Mouse (Mus musculus) intestine, postnatal 0 days (tissue): ENCODE measurements around the gene Srsf4. TPM values are rescaled to one million over a fixed set of nuclear protein-coding genes. Genes with fewer than 3 reads are reported as not detected.

Experiments used
- ATAC-seq: fragments of 200-750 bp; cut with Nextera tagmentation; 2 replicates; pipeline ENCODE4 v1.8.0; 2017; ENCODE audit warnings: mild to moderate bottlenecking, moderate TSS enrichment, moderate library complexity
- H3K27ac ChIP-seq: fragments of 300-500 bp; sonication (generic); 2 replicates; pipeline ENCODE4 v1.5.1; 2014; ENCODE audit warnings: mild to moderate bottlenecking, low read depth, low read length, moderate library complexity
- H3K27me3 ChIP-seq: fragments of 300-500 bp; sonication (generic); replicated peaks from 2 replicates; pipeline ENCODE4 v1.6.1; 2014; ENCODE audit warnings: low read length, mixed read lengths; ENCODE audit not compliant: control insufficient read depth, insufficient read depth
- H3K36me3 ChIP-seq: fragments of 300-500 bp; sonication (generic); 2 replicates; pipeline ENCODE4 v1.6.1; 2014; ENCODE audit warnings: mild to moderate bottlenecking, moderate library complexity; ENCODE audit not compliant: control insufficient read depth, insufficient read depth
- H3K4me1 ChIP-seq: fragments of 300-500 bp; sonication (generic); replicated peaks from 2 replicates; pipeline ENCODE4 v1.6.1; 2014; ENCODE audit warnings: antibody characterized with exemption, low read length, mixed read lengths; ENCODE audit not compliant: control insufficient read depth, insufficient read depth
- H3K4me2 ChIP-seq: fragments of 300-500 bp; sonication (generic); replicated peaks from 2 replicates; pipeline ENCODE4 v1.6.1; 2014; ENCODE audit warnings: low read depth, mild to moderate bottlenecking, moderate library complexity
- H3K4me3 ChIP-seq: fragments of 300-500 bp; sonication (generic); 2 replicates; pipeline ENCODE4 v1.5.1; 2014; ENCODE audit warnings: low read depth, low read length
- H3K9ac ChIP-seq: fragments of 300-500 bp; sonication (generic); 2 replicates; pipeline ENCODE4 v1.6.1; 2014; ENCODE audit warnings: mild to moderate bottlenecking, low read depth, low read length
- H3K9me3 ChIP-seq: fragments of 300-500 bp; sonication (generic); 2 replicates; pipeline ENCODE4 v1.6.1; 2016; ENCODE audit warnings: mixed run types; ENCODE audit not compliant: control insufficient read depth
- CTCF ChIP-seq: sonication (generic); IDR thresholded peaks from 2 replicates; pipeline ENCODE4 v1.5.1; 2016; ENCODE audit warnings: low read depth, mild to moderate bottlenecking, control low read depth, antibody characterized with exemption, moderate library complexity
- WGBS: fragments of 180-500 bp; shearing (Covaris S2); extraction: QIAGEN DNeasy Blood & Tissue Kit; methylation state at CpG from one replicate; pipeline ENCODE4 v1.1.7; 2014; 5-methylcytosine and 5-hydroxymethylcytosine counted together
- polyA plus RNA-seq: library from polyadenylated mRNA; unstranded; fragments of >200 nt; fragmentation: Nextera tagmentation; extraction: Ambion mirVana; gene quantifications from 2 replicates; pipeline ENCODE4 v1.2.1, GENCODE M21; 2015

Srsf4 gene
- polyA plus RNA-seq, 1 experiment from 2014 or later: 36.2 TPM

DNA sequence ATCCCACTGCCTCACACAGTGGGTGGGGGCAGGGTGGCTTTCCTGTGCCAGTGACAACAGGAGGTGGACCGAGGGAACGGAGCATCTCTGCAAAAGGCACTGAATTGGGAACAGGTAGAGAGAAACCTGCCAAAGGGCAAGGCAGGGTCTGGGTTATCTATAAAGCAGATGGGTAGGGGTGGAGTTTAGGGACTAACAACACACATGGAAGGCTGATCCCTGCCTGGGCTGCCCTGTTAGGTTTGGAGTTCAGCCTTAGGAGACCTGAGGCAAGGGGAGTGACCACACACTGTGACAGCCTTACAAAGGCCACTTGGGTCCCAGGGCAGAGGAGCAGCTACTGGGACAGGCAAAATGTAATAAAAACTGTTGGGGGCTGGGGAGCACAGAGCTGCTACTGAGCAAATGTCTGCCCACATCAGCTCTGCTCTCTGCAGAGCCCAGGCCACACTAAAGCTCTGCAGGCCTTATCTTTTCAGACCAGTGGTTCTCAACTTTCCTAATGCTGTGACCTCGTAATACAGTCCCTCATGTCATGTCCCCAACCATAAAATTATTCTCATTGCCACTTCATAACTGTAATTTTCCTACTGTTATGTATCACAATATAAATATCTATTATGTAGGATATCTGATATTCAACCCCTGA is 40.5 kb upstream of the Srsf4 start:
- WGBS: 74% methylated on average over 3 of the region's 3 CpGs
- H3K27ac ChIP-seq: no peak overlapping the region
- peaks cover 24% of the 10 kb centered on the region for H3K27me3 ChIP-seq
- H3K9me3 ChIP-seq: no peaks in the 10 kb centered on the region
- no peak for ATAC-seq
- no peak for TF ChIP-seq CTCF
- no peak overlapping the region for H3K4me2 ChIP-seq
- no peaks in the 10 kb centered on the region; the same call in 1 of the 2 replicates for H3K4me1 ChIP-seq
- no peak overlapping the region for H3K9ac ChIP-seq
- no peak overlapping the region for H3K4me3 ChIP-seq
- H3K36me3 ChIP-seq: no peaks in the 10 kb centered on the region

DNA sequence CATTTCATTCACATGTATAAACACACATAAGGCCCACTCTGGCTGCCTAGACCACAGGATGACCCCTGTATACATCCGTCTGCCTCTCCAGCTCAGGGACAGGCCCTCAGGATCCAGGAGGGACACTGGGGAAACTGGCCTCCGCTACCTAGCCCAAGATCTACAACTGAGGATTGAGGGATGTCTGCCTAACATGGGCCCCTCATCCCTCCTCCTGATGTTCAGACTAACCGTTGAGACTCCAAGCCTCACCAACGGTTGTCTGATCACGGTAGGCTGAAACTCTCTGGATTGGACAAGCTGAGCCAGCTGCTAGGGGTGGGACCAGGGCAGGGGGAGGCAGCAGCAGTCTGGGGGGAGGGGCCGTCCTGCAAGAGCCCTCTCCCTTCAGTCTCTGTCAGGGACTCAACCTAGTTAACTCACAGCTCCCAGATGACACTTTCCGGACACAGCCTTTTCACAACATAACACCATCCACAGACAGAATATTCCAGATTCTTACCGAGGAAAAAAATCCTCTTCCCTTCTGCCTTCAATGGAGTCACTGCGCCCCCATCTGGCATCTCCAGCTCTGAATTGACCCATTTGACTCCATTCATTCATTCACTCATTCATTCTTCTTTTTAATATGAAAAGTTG is 39.3 kb upstream of the Srsf4 start:
- no peaks in the 10 kb centered on the region; the same call in 1 of the 2 replicates for H3K4me1 ChIP-seq
- no peaks in the 10 kb centered on the region for H3K9me3 ChIP-seq
- ATAC-seq: no peak
- H3K27ac ChIP-seq: no peak overlapping the region
- no peak overlapping the region for H3K4me3 ChIP-seq
- WGBS: 39% methylated on average over 9 of the region's 9 CpGs
- peak; percentile 73 for TF ChIP-seq CTCF
- peaks cover 26% of the 10 kb centered on the region for H3K27me3 ChIP-seq
- no peak overlapping the region for H3K4me2 ChIP-seq
- H3K9ac ChIP-seq: no peak overlapping the region
- no peaks in the 10 kb centered on the region for H3K36me3 ChIP-seq

DNA sequence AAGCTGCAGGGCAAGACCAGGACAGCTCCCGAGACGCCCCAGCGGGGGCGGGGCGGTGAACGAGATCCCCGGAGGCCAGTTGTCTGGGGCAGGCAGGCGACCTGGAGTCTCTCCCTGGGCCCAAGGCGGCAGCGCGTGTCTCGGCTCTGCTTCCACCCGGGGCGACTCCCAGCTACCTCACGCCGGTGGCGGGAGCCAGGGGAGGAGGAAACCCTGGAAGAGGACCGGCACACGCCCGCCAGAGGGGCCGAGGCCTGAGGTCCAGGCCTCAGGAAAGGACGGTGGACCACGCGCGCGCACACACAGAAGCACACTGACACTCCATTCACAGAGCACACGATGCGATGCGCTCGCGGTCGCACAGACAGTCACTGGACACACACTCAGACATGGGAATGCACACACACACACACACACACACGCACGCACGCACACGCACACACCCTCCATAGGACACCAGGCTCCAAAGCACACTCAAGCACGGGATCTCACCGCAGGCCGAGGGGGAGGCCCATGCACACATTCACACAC is 37.0 kb upstream of the Srsf4 start:
- WGBS: 2% methylated on average over 38 of the region's 39 CpGs
- no peaks in the 10 kb centered on the region; the same call in 1 of the 2 replicates for H3K4me1 ChIP-seq
- TF ChIP-seq CTCF: no peak
- H3K9me3 ChIP-seq: no peaks in the 10 kb centered on the region
- H3K36me3 ChIP-seq: no peaks in the 10 kb centered on the region
- H3K4me2 ChIP-seq: peak overlapping the region; percentile 98
- peak overlapping the region; percentile 67 for H3K4me3 ChIP-seq
- H3K9ac ChIP-seq: peak overlapping the region; percentile 51; the same call in 1 of the 2 replicates
- H3K27me3 ChIP-seq: peaks cover 26% of the 10 kb centered on the region
- peak; percentile 16; the same call in 1 of the 2 replicates for ATAC-seq
- H3K27ac ChIP-seq: no peak overlapping the region

DNA sequence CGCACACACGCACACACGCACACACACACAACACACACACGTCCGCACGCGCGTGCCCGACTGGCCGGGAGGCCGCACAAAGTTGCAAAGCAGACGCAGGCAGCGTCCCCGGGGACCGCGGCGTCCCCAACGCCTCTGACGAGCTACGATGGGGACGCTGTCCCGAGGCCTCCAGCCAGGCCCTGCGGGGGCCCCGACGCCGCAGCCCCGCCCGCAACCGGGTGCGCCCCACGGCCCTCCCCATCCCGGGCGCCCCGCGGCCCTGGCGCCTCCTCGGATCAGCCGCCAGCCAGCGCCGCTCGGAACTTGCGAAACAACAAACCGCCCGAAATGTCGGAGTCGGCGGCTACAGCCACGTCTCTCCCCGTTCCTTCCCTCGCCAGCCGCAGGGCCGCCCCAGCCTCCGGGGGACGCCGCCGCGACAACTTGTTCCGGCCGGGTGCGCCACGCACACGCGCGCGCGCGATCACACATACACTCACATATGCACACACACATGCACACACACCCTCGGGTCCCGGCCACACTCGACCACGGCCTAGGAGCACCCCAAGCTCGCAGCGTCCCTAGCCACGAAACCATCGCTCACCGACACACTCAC is 36.4 kb upstream of the Srsf4 start:
- H3K27ac ChIP-seq: no peak overlapping the region
- peak overlapping the region; percentile 51 for H3K9ac ChIP-seq
- TF ChIP-seq CTCF: no peak
- peak overlapping the region; percentile 67 for H3K4me3 ChIP-seq
- H3K4me2 ChIP-seq: peak overlapping the region; percentile 98
- ATAC-seq: peak; percentile 11; the same call in 1 of the 2 replicates
- H3K36me3 ChIP-seq: no peaks in the 10 kb centered on the region
- H3K4me1 ChIP-seq: no peaks in the 10 kb centered on the region; the same call in 1 of the 2 replicates
- WGBS: under 1% methylated on average over 73 of the region's 76 CpGs
- peaks cover 26% of the 10 kb centered on the region for H3K27me3 ChIP-seq
- no peaks in the 10 kb centered on the region for H3K9me3 ChIP-seq

DNA sequence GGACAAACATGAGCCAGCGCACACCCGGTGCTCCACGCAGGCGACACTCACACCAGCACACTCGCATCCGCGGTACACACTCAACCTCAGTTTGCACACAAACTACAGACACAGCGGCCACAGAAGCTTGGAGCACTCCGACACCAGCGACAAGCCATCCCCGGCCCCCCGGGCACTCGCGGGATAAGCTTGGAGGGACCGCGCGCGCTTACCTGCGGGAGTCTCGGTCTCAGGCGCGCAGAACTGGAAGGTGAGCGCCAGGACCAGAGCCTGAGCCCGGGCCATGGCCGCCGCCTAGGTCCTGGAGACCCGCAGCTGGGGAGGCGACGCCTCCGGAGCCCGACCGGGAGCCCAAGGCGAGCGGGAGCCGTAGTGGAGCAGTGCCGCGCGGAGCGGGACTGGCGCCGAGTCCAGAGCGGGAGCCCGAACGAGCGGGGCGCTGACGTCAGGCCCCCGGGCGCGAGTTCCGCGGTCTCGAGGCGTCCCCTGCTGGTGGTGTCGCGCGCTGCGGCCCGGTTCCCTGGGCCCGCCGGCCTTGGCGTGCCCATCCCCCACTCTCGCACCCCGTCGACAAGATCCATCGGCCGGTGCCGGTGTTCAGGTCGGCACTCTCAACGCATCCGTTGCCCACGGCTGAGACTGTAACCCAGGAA is 35.4 kb upstream of the Srsf4 start, which contains the start of gene Ptpru:
TSS of gene Ptpru (minus strand) at position 417 of the 653 bp plus-strand sequence.
- peak within 1 kb of the TSS; percentile 98 for H3K4me2 ChIP-seq
- H3K27me3 ChIP-seq: peaks cover 26% of the 10 kb centered on the region
- peak; percentile 100 for TF ChIP-seq CTCF
- peak within 1 kb of the TSS; percentile 67 for H3K4me3 ChIP-seq
- H3K27ac ChIP-seq: no peak within 1 kb of the TSS
- peak within 1 kb of the TSS; percentile 65 for H3K9ac ChIP-seq
- ATAC-seq: peak; percentile 71
- WGBS: under 1% methylated on average over 53 of the region's 72 CpGs
- no peaks in the 10 kb centered on the region; the same call in 1 of the 2 replicates for H3K4me1 ChIP-seq
- H3K9me3 ChIP-seq: no peaks in the 10 kb centered on the region
- H3K36me3 ChIP-seq: no peaks in the 10 kb centered on the region
